Mouse (Mus musculus) stomach, embryonic 15.5 days (tissue): ENCODE data around the gene Lpin1. TPM values are rescaled to one million over a fixed set of nuclear protein-coding genes. Genes with fewer than 3 reads are reported as not detected.

Experiments used
- ATAC-seq: fragments of 200-750 bp; cut with Nextera tagmentation; 2 replicates; pipeline ENCODE4 v1.8.0; 2017; ENCODE audit warnings: low read depth, moderate number of reproducible peaks, moderate TSS enrichment; ENCODE audit not compliant: insufficient read depth, low FRiP score
- H3K27ac ChIP-seq: fragments of 300-500 bp; sonication (generic); 2 replicates; pipeline ENCODE4 v1.5.1; 2015; ENCODE audit warnings: mild to moderate bottlenecking, inconsistent platforms
- H3K27me3 ChIP-seq: fragments of 300-500 bp; sonication (generic); replicated peaks from 2 replicates; pipeline ENCODE4 v1.6.1; 2015; ENCODE audit warnings: inconsistent platforms
- H3K36me3 ChIP-seq: fragments of 300-500 bp; sonication (generic); 2 replicates; pipeline ENCODE4 v1.6.1; 2015; ENCODE audit warnings: inconsistent platforms
- H3K4me1 ChIP-seq: fragments of 300-500 bp; sonication (generic); 2 replicates; pipeline ENCODE4 v1.6.1; 2015; ENCODE audit warnings: inconsistent platforms
- H3K4me2 ChIP-seq: fragments of 300-500 bp; sonication (generic); 2 replicates; pipeline ENCODE4 v1.6.1; 2015; ENCODE audit warnings: mild to moderate bottlenecking, inconsistent platforms
- H3K4me3 ChIP-seq: fragments of 300-500 bp; sonication (generic); replicated peaks from 2 replicates; pipeline ENCODE4 v1.5.1; 2015; ENCODE audit warnings: inconsistent platforms
- H3K9ac ChIP-seq: fragments of 300-500 bp; sonication (generic); 2 replicates; pipeline ENCODE4 v1.6.1; 2015; ENCODE audit warnings: inconsistent platforms
- H3K9me3 ChIP-seq: fragments of 300-500 bp; sonication (generic); 2 replicates; pipeline ENCODE4 v1.6.1; 2016; ENCODE audit warnings: inconsistent platforms
- WGBS: fragments of 180-500 bp; shearing (Covaris S2); methylation state at CpG from one replicate; pipeline ENCODE4 v1.1.7; 2015; 5-methylcytosine and 5-hydroxymethylcytosine counted together
- polyA plus RNA-seq: library from polyadenylated mRNA; unstranded; fragments of >200 nt; fragmentation: Nextera tagmentation; extraction: Ambion mirVana; gene quantifications from 2 replicates; pipeline ENCODE4 v1.2.1, GENCODE M21; 2015

The Lpin1 gene
- polyA plus RNA-seq, 1 experiment from 2014 or later, result 5.3 TPM

DNA sequence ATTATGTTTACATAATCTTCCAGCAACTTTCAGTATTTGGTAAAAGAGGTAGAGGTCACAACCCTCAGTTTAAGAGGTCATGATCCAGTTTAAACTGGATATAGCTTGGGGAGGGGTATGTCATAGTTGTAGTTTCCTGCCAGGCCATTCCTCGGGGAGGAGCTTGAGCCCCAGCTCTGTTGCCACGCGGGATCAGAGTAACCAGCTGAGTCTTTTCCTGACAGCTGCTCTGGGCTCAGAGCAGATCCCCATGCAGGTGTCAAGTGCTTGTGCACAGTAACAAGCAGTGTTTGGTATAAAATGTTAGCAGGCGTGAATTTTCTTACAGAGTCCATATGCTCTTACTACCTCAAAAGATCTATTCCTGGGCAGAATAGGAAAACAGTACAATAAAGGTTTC lies 112.8 kb downstream of the Lpin1 start:
- no peak overlapping the region for H3K4me2 ChIP-seq
- H3K27me3 ChIP-seq, result no peaks in the 10 kb centered on the region
- no peaks in the 10 kb centered on the region for H3K9me3 ChIP-seq
- no peak for ATAC-seq
- no peak overlapping the region for H3K9ac ChIP-seq
- H3K36me3 ChIP-seq, result no peaks in the 10 kb centered on the region
- H3K4me3 ChIP-seq, result no peak overlapping the region
- no peak overlapping the region for H3K27ac ChIP-seq
- WGBS, result 19% methylated on average over 4 of the region's 4 CpGs
- no peaks in the 10 kb centered on the region for H3K4me1 ChIP-seq

GRCm38 (mm10) chr12:16492713-16493112 lies 118.1 kb downstream of the Lpin1 start:
- Histone ChIP-seq H3K36me3 (no peaks in the 10 kb centered on the region), H3K4me1 (no peaks in the 10 kb centered on the region), H3K27ac (no peak overlapping the region), H3K9ac (no peak overlapping the region), H3K9me3 (no peaks in the 10 kb centered on the region), H3K4me2 (no peak overlapping the region), H3K27me3 (no peaks in the 10 kb centered on the region), H3K4me3 (no peak overlapping the region)
- no peak for ATAC-seq
- 65% methylated on average over 6 of the region's 6 CpGs for WGBS

DNA sequence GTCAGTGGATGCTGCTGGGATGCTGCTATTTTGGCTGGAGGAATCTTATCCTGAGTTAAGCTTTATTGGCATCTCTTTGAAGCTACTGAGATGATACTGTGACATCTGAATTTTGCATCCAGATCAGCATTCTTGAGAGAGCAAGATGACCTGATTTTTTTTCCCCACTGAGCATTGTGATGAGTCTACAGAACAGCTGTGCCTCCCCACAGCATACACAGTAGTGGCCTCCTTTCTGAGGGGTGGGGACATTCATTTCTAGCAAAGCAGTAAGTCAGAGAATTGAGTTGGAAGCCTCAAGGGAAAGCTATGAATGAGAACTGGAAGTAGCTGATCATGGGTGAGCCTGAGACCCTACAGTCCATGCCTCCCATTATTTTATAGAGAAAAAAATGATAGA lies 121.9 kb downstream of the Lpin1 start:
- Histone ChIP-seq H3K4me2 (no peak overlapping the region), H3K9me3 (no peaks in the 10 kb centered on the region), H3K27ac (no peak overlapping the region), H3K4me1 (no peaks in the 10 kb centered on the region), H3K4me3 (no peak overlapping the region), H3K27me3 (no peaks in the 10 kb centered on the region), H3K36me3 (no peaks in the 10 kb centered on the region), H3K9ac (no peak overlapping the region)
- ATAC-seq, result no peak

GRCm38 (mm10) chr12:16487453-16487852 lies 123.3 kb downstream of the Lpin1 start:
- WGBS, result 53% methylated on average over 2 of the region's 2 CpGs

More at GRCm38 (mm10) chr12:16487453-16487852, 123.3 kb downstream of the Lpin1 start:
- no peaks in the 10 kb centered on the region for H3K36me3 ChIP-seq
- no peaks in the 10 kb centered on the region for H3K9me3 ChIP-seq
- no peak overlapping the region for H3K4me3 ChIP-seq
- H3K4me2 ChIP-seq, result no peak overlapping the region
- no peaks in the 10 kb centered on the region for H3K4me1 ChIP-seq
- no peak overlapping the region for H3K9ac ChIP-seq
- no peaks in the 10 kb centered on the region for H3K27me3 ChIP-seq
- no peak overlapping the region for H3K27ac ChIP-seq
- ATAC-seq, result no peak

Other genes with a start within 250 kb of the Lpin1 start
- gene Ntsr2, start 42.4 kb upstream of the Lpin1 start, polyA plus RNA-seq, result 0.14 and 0.17 TPM in 2 replicates
- 2.2 and 2.5 TPM in 2 replicates for gene Greb1, start 189.9 kb upstream of the Lpin1 start, polyA plus RNA-seq
- 38.6 and 39.3 TPM in 2 replicates for gene E2f6, start 200.0 kb upstream of the Lpin1 start, polyA plus RNA-seq